Mouse (Mus musculus) heart, adult 2 months (tissue): ENCODE measurements around the gene Cd6. TPM values are rescaled to one million over a fixed set of nuclear protein-coding genes. Genes with fewer than 3 reads are reported as not detected.

Experiments used
- DNase-seq, 2 experiments: peaks; one replicate each; pipeline ENCODE4 v3.0.0; 2021
- H3K27ac ChIP-seq: fragments of 200-600 bp; 2 replicates; pipeline ENCODE4 v1.8.1; 2022
- H3K27me3 ChIP-seq: fragments of 200-500 bp; 2 replicates; pipeline ENCODE4 v1.6.1; 2012; ENCODE audit warnings: mild to moderate bottlenecking, low read length, inconsistent platforms, mixed read lengths; ENCODE audit not compliant: control insufficient read depth, insufficient read depth
- H3K36me3 ChIP-seq: fragments of 200-500 bp; 2 replicates; pipeline ENCODE4 v1.6.1; 2012; ENCODE audit warnings: low read length, inconsistent platforms; ENCODE audit not compliant: control insufficient read depth, insufficient read depth
- H3K4me1 ChIP-seq: fragments of 200-500 bp; 2 replicates; pipeline ENCODE4 v1.6.1; 2011; ENCODE audit warnings: low read length; ENCODE audit not compliant: control insufficient read depth, insufficient read depth
- H3K4me3 ChIP-seq: fragments of 200-600 bp; 2 replicates; pipeline ENCODE4 v1.8.1; 2022
- H3K79me2 ChIP-seq: fragments of 200-500 bp; replicated peaks from 2 replicates; pipeline ENCODE4 v1.6.1; 2012; ENCODE audit warnings: mild to moderate bottlenecking, inconsistent platforms, low read length, moderate library complexity, mixed read lengths; ENCODE audit not compliant: control insufficient read depth, insufficient read depth
- H3K9ac ChIP-seq: fragments of 200-500 bp; 2 replicates; pipeline ENCODE4 v1.6.1; 2012; ENCODE audit warnings: low read depth, mild to moderate bottlenecking, control low read depth, inconsistent platforms, low read length, mixed read lengths
- CTCF ChIP-seq: fragments of 200-600 bp; IDR thresholded peaks from 2 replicates; pipeline ENCODE4 v1.8.1; 2022; ENCODE audit warnings: antibody characterized with exemption, mild to moderate bottlenecking, moderate library complexity
- EP300 ChIP-seq: fragments of 200-500 bp; IDR thresholded peaks from 2 replicates; pipeline ENCODE4 v1.6.1; 2011; ENCODE audit warnings: low read depth, low read length, control low read depth; ENCODE audit not compliant: insufficient read depth
- POLR2A ChIP-seq: fragments of 200-500 bp; IDR thresholded peaks from 2 replicates; pipeline ENCODE4 v1.6.1; 2011; ENCODE audit warnings: mild to moderate bottlenecking, low read depth, low read length, control low read depth; ENCODE audit not compliant: insufficient read depth
- WGBS: fragments of 180-500 bp; shearing (Covaris S2); methylation state at CpG from one replicate; pipeline ENCODE4 v1.1.7; 2018; 5-methylcytosine and 5-hydroxymethylcytosine counted together
- intact Hi-C: fragments of 180-260 bp; cut with DNase I; formaldehyde crosslinking; loops from one replicate; pipeline ENCODE4 v1.15.1; 2025
- polyA plus RNA-seq: library from polyadenylated mRNA; depleted of rRNA; stranded (reverse); fragments of >200 nt; gene quantifications from 2 replicates; pipeline ENCODE4 v1.2.3, GENCODE M21; 2012
- total RNA-seq, 2 experiments: library from RNA; stranded (reverse); gene quantifications; 2 replicates each; pipeline ENCODE4 v1.2.3; 2021

Gene Cd6
- total and polyA plus RNA-seq, 3 experiments, result 0.07 to 0.76 TPM; not detected in 1

DNA sequence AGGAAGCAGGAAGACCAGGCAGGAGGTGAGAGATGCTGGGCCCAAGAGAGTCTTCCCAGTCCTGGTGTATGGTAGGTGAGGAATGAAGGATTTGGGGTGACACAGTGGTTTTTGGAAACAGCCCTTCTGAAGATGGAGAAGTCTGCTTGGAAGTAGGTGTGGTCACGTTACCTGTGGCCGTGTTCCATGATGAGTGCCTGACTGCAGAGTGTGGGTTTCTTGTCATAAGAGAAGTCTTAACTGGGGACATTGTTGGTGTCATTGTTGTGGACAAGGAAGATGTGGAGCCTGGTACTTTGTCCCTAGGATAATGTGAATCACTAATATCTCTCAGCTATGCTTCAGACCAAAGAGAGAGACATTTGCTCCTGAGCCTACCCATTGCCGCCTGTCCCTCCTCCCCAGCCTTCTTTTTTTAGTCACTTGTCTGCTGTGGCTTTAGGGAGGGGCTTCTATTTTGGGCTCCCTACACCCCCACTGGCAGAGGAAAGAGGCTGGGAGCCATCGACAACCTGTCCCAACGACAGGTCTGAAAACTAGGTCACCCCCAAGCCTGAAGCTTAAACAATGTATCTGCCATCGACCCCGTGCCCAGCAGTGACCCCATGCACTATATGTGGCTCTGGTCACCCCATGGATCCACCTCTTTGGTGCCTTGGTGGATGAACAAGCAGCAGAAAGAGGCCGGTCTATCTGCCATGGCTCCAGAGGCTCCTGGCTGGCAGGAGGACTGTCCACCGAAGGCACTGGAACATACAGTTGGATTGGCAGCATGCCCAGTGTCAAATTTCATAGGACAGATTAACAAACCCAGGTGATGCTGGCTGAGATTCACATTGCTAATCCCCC, 69.7 kb downstream of the Cd6 start:
- TF ChIP-seq POLR2A (peak; percentile 51; the same call in 1 of the 2 replicates), CTCF (no peak), EP300 (no peak)

DNA sequence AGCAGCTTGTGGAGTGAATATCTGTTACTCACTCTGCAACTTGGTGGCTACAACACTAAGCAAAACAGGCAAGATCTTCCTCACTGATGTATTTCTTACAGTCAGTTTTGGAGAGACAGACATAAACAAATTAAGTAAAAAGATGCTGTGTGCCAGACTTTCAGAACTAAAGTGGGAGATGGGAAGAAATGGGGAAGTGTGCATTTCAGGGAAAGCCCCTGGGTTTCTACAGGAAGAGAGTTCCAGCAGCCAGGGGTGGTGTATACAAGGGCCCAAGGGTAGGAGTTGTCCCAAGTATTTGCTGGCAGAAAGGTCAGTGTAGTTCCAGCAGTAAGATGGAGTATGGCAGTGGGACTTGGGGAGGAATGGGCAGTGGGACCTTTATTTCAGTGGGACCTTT, 70.3 kb downstream of the Cd6 start:
- intact Hi-C loops, result no loop called here
- H3K27me3 ChIP-seq, result no peaks in the 10 kb centered on the region
- TF ChIP-seq POLR2A, result no peak
- TF ChIP-seq EP300, result no peak
- TF ChIP-seq CTCF, result no peak
- peak overlapping the region; percentile 89 for H3K27ac ChIP-seq
- DNase-seq, result no peak
- no peak overlapping the region for H3K4me3 ChIP-seq
- no peaks in the 10 kb centered on the region for H3K79me2 ChIP-seq
- H3K36me3 ChIP-seq, result no peaks in the 10 kb centered on the region; the same call in 1 of the 2 replicates
- H3K9ac ChIP-seq, result no peak overlapping the region
- H3K4me1 ChIP-seq, result peaks cover 12% of the 10 kb centered on the region

More for the DNA sequence above, 69.7 kb downstream of the Cd6 start:
- Histone ChIP-seq H3K27me3 (no peaks in the 10 kb centered on the region), H3K9ac (peak overlapping the region; percentile 48; the same call in 1 of the 2 replicates), H3K4me1 (peaks cover 12% of the 10 kb centered on the region), H3K79me2 (no peaks in the 10 kb centered on the region), H3K4me3 (no peak overlapping the region), H3K36me3 (no peaks in the 10 kb centered on the region; the same call in 1 of the 2 replicates), H3K27ac (peak overlapping the region; percentile 89)
- intact Hi-C loops, result no loop called here
- 58% methylated on average over 9 of the region's 9 CpGs for WGBS
- peak; percentile 44 to 70 for DNase-seq

DNA sequence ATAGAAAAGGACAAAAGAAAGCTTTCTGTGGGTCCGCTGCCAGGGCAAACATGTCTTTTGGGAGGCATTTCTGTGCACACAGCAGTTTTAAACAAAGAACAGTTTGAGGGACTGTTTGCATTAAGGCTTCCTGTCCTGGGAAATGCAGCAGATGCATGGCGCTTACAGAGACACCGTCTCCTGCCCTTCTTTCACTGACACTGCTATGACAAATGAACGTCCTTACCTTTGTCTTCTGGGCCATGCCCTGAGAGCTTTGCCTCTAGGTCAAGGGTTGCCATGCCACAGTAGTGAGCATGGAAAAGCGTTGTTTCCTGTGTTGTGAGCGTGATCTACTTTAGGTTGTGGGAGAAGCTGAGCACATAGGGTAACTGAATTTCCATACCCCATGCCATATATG, 71.2 kb downstream of the Cd6 start:
- no peak overlapping the region for H3K4me3 ChIP-seq
- no peak overlapping the region for H3K9ac ChIP-seq
- no peaks in the 10 kb centered on the region; the same call in 1 of the 2 replicates for H3K36me3 ChIP-seq
- WGBS, result 55% methylated on average over 6 of the region's 6 CpGs
- DNase-seq, result no peak
- peaks cover 12% of the 10 kb centered on the region for H3K4me1 ChIP-seq
- intact Hi-C loops, result no loop called here
- H3K79me2 ChIP-seq, result no peaks in the 10 kb centered on the region
- TF ChIP-seq EP300, result no peak
- TF ChIP-seq CTCF, result no peak
- no peak overlapping the region for H3K27ac ChIP-seq
- no peaks in the 10 kb centered on the region for H3K27me3 ChIP-seq

GRCm38 (mm10) chr19:10757526-10757925, 72.3 kb downstream of the Cd6 start:
- Histone ChIP-seq H3K4me1 (peaks cover 12% of the 10 kb centered on the region), H3K36me3 (no peaks in the 10 kb centered on the region; the same call in 1 of the 2 replicates), H3K79me2 (no peaks in the 10 kb centered on the region), H3K27me3 (no peaks in the 10 kb centered on the region), H3K27ac (peak overlapping the region; percentile 7; the same call in 1 of the 2 replicates), H3K9ac (no peak overlapping the region), H3K4me3 (no peak overlapping the region)
- 71% methylated on average over 2 of the region's 2 CpGs for WGBS
- TF ChIP-seq POLR2A, result no peak
- no peak for TF ChIP-seq EP300
- no peak for TF ChIP-seq CTCF
- no peak for DNase-seq
- intact Hi-C loops, result no loop called here

- no peak overlapping the region for H3K9ac ChIP-seq
- H3K27ac ChIP-seq, result no peak overlapping the region
- no peaks in the 10 kb centered on the region for H3K79me2 ChIP-seq
- H3K4me3 ChIP-seq, result no peak overlapping the region
- intact Hi-C loops, result no loop called here
- no peaks in the 10 kb centered on the region for H3K27me3 ChIP-seq
- no peaks in the 10 kb centered on the region; the same call in 1 of the 2 replicates for H3K36me3 ChIP-seq
- DNase-seq, result no peak
- H3K4me1 ChIP-seq, result peaks cover 12% of the 10 kb centered on the region
- no peak for TF ChIP-seq POLR2A
- TF ChIP-seq EP300, result no peak
- TF ChIP-seq CTCF, result no peak
These were observed 72.7 kb downstream of the Cd6 start for GRCm38 (mm10) chr19:10757125-10757524.

DNA sequence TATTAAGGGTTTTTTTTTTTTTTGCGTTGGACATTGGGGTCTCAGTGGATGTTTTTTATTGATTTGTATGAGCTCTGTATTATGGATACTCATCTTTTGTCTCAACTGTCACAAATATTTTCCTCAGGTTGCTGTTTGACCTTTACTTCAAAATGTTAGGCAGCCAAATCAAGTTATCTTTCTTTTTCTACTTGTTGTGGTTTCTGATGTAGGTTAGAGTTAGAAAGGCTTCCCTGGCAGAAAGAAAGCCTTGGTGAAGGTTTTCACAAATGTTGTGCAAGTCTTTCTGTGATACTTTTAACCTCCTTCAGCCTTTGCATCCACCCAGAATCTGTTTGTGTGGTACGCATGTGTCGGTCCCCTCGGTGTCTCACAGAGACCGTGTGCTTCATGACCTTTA, 77.2 kb downstream of the Cd6 start:
- TF ChIP-seq POLR2A (no peak), EP300 (no peak), CTCF (no peak)
- no peak for DNase-seq
- Histone ChIP-seq H3K9ac (no peak overlapping the region), H3K79me2 (no peaks in the 10 kb centered on the region), H3K36me3 (no peaks in the 10 kb centered on the region), H3K27me3 (no peaks in the 10 kb centered on the region), H3K4me1 (peaks cover 1% of the 10 kb centered on the region; the same call in 1 of the 2 replicates), H3K4me3 (no peak overlapping the region), H3K27ac (no peak overlapping the region)
- intact Hi-C loops, result no loop called here
- WGBS, result 87% methylated on average over 5 of the region's 5 CpGs
